Mouse (Mus musculus) small intestine, adult 2 months (tissue): ENCODE data around the gene Ubald1.

Experiments used
- CTCF ChIP-seq: fragments of 200-500 bp; IDR thresholded peaks from 2 replicates; pipeline ENCODE4 v1.5.1; 2012; ENCODE audit warnings: low read depth, mild to moderate bottlenecking, control low read depth, inconsistent platforms, low read length, moderate library complexity, mixed read lengths; ENCODE audit not compliant: insufficient replicate concordance, insufficient read length; ENCODE audit errors: extremely low read depth
- POLR2A ChIP-seq: fragments of 200-500 bp; IDR thresholded peaks from 2 replicates; pipeline ENCODE4 v1.6.1; 2012; ENCODE audit warnings: low read depth, mild to moderate bottlenecking, control low read depth, inconsistent platforms, low read length, moderate library complexity

DNA sequence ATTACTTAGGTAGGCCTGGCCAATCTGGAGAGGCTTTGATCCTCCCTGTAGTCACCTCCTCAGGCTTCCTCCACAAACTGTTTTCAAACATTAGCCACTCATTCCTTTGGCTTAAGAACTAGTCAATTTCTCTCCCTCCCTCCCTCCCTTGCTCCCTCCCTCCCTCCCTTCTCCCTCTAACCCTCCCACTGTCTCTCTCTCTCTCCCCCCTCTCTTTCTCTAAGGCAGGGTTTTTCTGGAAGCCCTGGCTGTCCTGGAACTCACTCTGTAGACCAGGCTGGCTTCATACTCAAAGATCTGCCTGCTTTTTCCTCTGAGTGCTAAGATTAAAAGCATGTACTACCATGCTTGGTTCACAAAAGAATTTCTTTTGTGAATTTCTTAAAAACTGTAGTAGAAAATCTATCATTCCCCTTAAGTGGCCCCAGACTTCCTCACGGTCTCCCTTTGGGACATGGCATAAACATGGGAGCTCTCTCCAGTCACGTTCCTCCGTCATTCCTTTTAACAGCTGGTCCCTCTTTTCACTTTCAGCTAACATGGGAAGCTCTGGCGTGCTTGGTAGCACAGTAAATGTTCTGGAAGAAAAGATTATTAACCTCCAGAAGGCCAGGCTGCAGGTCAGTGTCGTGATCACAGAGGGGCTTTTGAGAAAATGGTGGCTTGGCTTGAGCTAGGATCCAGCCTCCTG, 29.0 kb downstream of the Ubald1 start:
- TF ChIP-seq CTCF (no peak), POLR2A (no peak)
